Mouse (Mus musculus) layer of hippocampus, adult 2 months (tissue): Measurements from ENCODE around the gene Mab21l2. TPM values are rescaled to one million over a fixed set of nuclear protein-coding genes. Genes with fewer than 3 reads are reported as not detected.

Experiments
- DNase-seq, 2 experiments: peaks; one replicate each; pipeline ENCODE4 v3.0.0; 2022; ENCODE audit warnings: low spot score in 2 of 2
- H3K27ac ChIP-seq: fragments of 200-600 bp; 2 replicates; pipeline ENCODE4 v1.8.1; 2022
- H3K4me3 ChIP-seq: fragments of 200-600 bp; 2 replicates; pipeline ENCODE4 v1.8.1; 2022; ENCODE audit warnings: mild to moderate bottlenecking
- CTCF ChIP-seq: fragments of 200-600 bp; conservative IDR thresholded peaks from 2 replicates; pipeline ENCODE4 v1.8.1; 2022; ENCODE audit warnings: antibody characterized with exemption, mild to moderate bottlenecking, moderate library complexity
- total RNA-seq, 2 experiments: library from RNA; stranded (reverse); gene quantifications; 2 replicates each; pipeline ENCODE4 v1.2.3; 2021

Mab21l2 gene
- total RNA-seq, 2 experiments from 2014 or later, result not detected

DNA sequence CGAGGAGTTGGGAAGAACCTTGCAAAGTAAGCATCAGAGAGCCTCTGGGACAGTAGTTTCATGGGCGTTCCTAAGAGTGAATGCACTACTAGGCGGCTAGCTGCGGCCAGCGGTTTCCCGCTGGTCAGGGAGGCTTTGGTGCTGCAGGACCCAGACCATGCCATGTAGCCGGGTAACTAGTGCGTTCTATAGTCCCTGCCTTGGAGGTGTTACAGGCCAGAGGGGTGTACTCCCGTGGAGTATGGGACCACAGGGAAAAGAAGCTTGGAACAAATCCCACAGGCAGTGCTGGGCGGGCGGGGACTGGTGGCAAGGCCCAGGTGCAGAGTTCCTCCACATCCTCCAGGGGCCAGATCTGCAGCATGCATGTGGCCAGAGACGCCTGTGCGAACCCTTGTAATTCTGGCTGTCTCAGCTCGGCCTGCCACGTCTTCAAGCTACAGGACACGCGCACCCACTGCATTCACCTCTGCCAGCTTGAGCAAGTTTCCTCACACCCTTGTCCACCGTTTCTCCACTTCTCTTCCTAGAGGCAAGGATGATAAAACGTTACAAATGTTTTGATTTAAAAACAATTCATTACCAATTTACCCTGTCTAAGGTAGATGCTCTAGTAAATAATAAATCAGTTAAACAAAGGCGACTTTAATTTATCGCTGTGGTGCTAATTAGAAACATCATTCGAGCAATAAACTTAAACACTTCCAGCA is 2.0 kb upstream of the Mab21l2 start:
- Histone ChIP-seq H3K4me3 (no peak overlapping the region), H3K27ac (no peak overlapping the region)
- TF ChIP-seq CTCF, result no peak
- no peak for DNase-seq

DNA sequence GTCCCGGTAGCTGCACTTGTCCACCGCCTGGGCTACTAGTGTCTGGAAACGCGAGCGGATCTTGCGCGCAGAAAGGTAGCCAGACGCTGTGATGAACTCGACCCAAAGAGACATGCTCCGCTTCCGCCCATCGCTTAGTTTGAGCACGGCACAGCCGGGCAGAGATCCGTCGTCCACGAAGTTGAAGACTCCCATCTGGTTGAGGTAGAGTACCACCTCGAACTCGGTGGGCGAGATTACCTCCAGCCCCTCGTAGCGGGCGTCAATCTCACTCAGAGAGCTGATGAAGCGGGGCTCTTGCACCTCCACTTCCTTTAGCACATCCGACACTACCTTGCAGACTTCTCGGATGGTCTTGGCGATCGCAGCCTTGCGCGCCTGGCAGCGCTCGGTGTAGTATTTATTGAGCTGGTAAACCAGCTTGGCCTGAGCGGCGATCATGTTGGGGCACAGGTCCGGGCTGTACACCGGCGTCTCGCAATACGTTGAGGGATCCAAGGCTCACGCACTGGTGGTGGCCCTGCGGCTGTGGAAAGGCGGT is 1.1 kb downstream of the Mab21l2 start:
- no peak for DNase-seq
- Histone ChIP-seq H3K27ac (no peak overlapping the region), H3K4me3 (peak overlapping the region; percentile 54)
- no peak for TF ChIP-seq CTCF

DNA sequence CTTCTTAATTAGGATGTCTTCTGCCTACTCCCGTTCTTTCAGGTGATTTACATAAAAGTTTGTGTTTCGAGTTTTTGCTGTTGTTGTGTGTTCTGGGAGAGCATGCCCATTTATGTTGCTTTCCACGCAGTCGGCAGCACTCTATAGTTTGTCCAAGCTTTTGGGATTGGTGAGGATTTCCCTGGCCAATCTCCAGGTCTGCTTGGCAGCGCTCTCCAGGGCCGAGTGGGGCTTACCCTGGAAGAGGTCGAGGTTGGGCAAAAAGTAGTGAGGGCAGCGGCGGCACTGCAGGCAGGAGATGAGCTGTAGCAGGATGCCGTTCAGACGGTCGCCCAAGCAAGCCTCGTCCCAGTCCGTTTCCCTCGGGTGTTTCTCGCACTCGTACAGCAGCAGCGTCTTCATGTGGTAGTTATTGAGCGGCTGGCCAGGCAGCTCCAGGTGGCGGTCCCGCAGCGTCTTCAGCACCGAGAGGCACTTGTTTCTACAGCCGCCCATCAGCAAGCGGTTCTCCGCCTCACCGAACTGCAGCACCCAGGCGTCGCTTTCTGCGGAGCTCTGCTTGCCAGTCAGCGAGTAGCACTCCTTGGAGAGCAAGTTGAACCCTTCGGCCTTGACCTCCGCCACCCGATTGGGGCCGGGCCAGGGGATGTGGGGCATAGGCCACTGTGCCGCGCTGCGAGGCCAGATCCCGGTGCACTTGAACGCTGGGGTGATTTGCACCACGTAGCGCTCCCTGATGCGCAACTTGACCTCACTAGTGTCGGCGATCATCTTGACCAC is 1.8 kb downstream of the Mab21l2 start:
- no peak overlapping the region for H3K27ac ChIP-seq
- peak; percentile 22; the same call in 1 of the 2 replicates for TF ChIP-seq CTCF
- peak in 1 of 2 experiments; percentile 16 for DNase-seq
- H3K4me3 ChIP-seq, result peak overlapping the region; percentile 54

DNA sequence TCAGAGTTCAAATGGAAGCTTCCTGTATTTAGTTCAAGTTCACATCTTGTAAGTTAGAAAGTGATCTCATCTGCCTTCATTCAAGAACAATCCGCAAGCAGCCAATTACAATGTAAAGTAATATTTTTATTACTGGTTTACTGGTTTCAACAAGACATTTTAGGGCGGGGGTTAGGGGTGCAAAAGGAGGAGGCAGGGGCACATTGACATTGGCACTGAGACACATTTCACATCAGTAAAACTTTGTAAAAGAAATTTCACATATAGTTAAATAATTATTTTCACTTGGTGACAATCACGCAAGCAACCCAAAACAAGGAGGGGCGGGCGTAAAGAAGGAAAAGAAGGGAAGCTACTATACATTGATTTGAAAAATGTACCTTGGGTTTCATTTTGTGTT is 2.5 kb downstream of the Mab21l2 start:
- no peak for DNase-seq
- Histone ChIP-seq H3K27ac (no peak overlapping the region), H3K4me3 (peak overlapping the region; percentile 54)
- no peak for TF ChIP-seq CTCF

DNA sequence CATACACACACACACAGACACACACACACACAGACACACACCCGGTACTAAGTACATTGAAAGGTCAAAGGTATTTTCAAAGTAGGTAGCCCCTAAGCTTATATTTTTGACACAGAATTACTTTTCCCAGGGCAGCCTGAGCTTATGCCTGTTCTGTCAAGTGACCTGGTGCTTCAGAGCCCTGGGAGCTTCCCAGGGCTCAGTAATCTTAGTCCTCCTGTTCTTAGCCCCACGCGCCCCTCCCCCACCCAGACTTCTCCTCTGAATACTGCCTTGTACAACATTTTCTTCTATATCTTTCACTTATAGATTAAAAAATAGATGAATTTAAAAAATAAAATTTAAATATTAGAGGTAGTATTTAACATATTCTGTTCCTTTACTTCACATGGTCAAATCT is 3.6 kb downstream of the Mab21l2 start:
- DNase-seq, result no peak
- H3K4me3 ChIP-seq, result no peak overlapping the region
- no peak overlapping the region for H3K27ac ChIP-seq
- no peak for TF ChIP-seq CTCF

DNA sequence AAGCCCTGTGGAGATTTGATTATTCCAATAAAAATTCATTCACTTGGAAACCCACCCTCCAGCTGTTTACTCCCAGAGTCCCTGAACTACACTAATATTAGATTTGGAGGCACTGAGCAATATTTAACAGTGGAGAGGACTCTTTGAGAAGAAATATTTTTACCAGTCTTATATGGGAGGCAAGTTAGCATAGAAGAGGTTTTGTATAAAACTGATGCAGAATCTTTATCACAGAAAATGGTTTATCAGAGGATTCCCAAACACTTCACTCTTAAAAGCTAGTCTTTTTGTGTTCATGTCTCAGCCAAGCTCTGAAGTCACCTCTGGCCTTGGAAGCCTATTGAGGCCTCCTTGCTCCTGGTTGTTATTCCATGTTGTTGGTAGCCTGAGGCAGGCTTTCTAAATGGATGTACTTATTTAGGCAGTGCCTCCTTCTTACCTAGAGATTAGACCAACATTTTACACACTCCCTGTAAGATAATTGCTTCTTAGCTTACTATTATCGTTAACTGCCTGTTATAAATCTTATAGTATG is 6.5 kb downstream of the Mab21l2 start:
- no peak overlapping the region for H3K27ac ChIP-seq
- H3K4me3 ChIP-seq, result no peak overlapping the region
- no peak for DNase-seq
- TF ChIP-seq CTCF, result no peak

DNA sequence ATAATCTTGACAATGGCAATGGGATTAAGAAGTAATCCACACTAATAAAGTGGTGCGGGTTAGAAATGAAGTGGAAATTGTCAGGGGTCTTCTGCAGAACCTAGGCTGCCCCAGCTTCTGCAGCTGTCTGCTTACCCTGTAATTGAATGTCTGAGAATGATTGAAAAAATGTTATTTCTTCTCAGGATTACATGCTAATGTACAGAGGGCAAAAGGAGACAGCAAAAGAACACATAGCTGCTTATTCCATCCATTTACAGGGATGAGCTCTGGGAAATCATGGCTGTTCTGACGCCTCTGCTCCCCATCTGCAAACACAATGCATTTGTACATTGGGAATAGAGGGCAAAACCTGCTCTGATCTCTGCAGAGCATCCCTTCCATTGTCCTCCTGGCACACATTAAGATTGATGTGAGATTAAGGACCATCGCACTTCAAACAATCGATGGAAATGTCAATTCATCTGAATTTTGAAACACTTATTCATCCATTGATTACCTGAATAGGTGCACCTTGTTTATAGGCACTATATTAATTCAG is 7.3 kb downstream of the Mab21l2 start:
- no peak for TF ChIP-seq CTCF
- DNase-seq, result no peak
- Histone ChIP-seq H3K4me3 (no peak overlapping the region), H3K27ac (no peak overlapping the region)

DNA sequence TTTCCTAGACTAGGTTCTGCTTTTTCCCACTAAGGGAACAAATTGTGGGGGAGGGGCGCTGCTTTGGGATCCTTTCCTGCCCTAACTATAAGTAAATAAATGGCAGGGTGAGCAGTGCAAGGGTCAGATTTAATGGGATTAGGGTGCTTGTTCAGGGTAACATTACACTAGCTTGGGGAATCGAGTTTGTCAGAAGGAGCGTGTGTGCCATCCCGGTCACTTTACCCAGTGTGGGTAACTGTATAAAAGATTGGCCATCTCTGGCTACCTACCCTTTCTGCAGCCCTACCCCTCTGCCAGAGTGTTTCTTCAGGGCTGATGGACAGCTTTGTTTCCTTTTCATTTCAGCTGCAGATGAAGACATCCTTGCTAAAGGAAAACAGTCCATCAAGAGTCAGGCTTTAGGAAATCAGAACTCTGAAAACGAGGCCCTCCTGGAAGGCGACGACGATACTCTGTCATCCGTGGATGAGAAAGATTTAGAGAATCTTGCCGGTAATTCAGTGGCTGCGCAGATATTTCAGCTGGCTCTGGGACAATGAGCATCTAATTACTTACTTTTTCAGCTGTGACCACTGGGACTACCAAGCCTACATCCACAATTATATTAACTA is 8.8 kb downstream of the Mab21l2 start:
- Histone ChIP-seq H3K27ac (no peak overlapping the region), H3K4me3 (no peak overlapping the region)
- DNase-seq, result no peak
- no peak for TF ChIP-seq CTCF

DNA sequence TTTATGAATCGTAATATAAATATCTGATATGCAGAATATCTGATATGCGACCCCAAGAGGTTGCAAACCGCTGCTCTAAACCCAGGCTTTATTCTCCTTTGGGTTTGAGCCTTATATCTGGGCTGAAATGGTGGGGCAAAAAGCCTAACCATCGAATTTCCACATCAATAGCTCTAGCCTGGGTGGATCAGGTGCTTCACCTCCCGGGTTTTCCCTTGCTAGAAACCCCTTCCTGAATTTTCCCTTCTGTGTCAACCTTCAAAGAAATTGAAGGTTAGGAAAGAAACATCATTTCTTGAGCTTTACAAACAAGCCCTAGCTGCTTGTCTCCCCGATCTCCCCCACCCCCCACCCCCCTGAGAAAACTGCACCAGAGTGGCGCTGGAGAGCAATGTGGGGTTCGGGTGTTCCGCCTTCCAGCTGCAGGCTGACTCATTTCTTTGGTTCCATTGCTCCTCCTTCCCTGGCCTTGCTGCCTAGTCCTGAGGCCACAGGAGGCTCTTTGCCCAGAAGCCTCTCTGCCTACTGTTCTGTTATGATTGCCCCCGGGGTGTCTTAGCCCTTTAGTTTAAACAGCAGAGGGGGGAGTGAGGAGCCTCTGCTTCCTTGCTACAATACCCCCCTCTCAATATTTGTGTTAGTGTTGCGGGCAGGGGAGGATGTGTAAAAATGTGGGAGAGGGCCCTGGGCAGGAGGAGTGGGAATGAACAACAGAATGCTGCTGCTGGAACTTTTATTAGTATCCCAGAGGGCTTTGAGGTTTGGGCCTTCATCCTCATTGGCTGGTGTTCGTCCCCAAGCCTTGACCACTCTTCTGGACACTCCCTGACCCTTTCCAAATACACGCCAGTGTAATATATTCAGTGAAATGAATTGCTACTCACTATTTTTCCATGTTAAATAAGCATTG is 9.5 kb downstream of the Mab21l2 start:
- TF ChIP-seq CTCF, result no peak
- Histone ChIP-seq H3K4me3 (no peak overlapping the region), H3K27ac (no peak overlapping the region)
- DNase-seq, result no peak

DNA sequence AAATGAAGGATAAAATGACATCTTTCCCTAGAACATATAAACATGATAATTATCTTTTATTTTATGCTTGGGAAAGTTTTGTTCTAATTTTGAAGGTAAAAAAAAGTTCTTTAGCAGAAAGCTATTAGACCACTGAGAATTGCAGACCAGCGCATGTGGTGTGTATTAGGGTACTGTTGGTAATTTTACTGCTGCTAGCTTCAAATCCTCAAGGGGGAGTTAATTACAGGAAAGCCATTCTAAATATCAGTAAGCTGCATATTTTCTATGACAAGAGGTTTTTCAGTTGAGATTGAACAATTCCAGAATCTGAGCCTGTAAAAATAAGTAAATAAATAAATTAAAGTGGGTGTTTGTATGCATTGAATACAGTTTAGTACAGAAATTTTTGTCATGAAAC is 11.7 kb downstream of the Mab21l2 start:
- no peak; the same call in 1 of the 2 replicates for TF ChIP-seq CTCF
- Histone ChIP-seq H3K27ac (no peak overlapping the region), H3K4me3 (no peak overlapping the region)
- DNase-seq, result no peak

DNA sequence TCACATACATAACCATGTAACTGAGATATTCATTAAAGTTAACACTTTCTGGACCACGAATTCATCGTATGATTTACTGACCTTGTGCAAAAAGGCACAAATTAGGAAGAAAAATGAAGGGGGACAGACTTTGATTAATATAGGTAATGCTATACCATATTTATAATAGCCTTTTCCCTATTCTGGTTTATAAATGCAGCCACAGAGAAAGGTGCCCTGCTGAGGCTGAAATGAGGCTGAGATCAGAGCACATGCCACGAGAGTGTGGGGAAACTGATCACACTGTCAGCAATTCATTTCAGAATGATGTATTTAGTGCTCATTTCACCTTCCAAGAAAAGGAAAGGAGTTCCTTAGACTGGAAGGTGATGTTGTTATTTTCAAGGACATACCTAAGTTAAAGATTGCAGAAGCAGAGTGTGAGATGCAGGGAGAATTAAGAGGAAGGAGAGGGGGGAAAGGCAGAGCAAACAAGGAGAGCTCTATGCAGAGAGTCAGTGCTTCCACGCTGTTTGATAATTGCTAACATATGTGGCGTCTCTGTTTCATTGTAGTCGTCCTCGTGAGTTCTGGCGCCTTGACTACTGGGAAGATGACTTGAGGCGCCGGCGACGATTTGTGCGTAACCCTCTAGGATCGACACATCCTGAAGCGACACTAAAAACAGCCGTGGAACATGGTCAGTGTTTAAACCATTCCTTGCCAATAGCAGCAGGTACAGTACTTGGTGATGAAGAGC is 16.7 kb downstream of the Mab21l2 start:
- Histone ChIP-seq H3K27ac (no peak overlapping the region), H3K4me3 (no peak overlapping the region)
- no peak for TF ChIP-seq CTCF
- DNase-seq, result no peak
